Mouse (Mus musculus): Measurements from ENCODE around the gene Depp1.

Depp1 gene

DNA sequence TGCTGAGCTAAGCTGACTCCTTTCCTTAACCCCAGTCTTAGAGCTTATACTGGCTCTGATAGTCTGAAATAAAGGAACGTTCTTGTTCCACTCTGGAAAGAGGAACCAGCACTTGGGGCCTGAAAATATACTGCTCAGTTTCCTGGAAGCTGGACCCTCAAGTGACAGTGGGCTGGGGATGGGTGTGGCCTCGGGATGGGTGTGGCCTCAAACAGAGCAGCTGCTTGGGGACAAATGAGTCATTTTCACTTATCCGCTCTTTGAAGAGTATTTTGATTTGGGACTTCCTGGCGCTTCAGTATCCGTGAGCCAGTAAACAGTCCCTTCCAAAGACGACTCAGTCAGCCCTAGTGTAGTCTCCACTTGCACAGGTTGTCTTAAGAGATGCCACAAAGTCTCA is 31.9 kb downstream of the Depp1 start:
- no peak for DNase-seq (ENCODE audit: low spot score in 2 of 2)

DNA sequence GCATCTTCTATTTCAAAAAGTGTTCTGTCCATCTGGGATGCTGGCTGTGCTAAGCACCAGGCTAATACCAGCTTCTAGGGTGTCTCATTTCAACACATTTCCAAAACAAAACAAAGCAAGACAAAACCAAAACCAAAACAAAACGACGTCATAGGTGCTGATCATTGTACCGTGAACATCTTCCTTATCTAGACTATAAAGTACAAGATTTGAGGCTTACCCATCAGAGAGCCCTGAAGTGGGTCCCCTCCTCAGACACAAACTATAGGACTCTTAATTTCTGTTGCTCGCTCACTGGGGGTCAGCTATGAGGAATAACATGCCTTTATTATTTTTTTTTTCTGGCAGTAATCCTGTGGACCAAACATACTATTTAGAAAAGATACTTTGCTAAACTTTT is 43.2 kb downstream of the Depp1 start:
- no peak for DNase-seq (ENCODE audit: low spot score in 2 of 2)

DNA sequence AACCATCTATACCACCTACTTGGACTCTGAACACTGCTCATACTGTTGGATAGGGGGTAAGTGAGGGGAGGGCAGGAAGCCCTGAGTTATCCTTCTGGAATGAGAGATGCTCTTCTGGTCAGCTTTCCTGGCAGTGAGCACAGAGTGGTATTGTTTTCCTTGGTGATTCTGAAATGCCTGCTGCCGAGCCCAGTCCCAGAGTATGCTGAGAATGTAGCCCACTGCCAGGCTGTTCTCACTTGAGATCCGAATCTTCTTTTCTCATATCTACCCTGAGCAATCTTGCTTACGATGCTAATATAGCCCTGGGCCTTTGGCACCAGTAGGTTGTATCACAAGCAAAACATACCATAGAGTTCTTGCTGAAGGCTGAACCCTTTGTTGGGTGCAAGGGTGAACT is 43.9 kb downstream of the Depp1 start:
- DNase-seq (ENCODE audit: low spot score in 2 of 2), result no peak

- DNase-seq (ENCODE audit: low spot score in 2 of 2), result no peak
These were observed 47.0 kb downstream of the Depp1 start for GRCm38 (mm10) chr6:116697413-116697812.

DNA sequence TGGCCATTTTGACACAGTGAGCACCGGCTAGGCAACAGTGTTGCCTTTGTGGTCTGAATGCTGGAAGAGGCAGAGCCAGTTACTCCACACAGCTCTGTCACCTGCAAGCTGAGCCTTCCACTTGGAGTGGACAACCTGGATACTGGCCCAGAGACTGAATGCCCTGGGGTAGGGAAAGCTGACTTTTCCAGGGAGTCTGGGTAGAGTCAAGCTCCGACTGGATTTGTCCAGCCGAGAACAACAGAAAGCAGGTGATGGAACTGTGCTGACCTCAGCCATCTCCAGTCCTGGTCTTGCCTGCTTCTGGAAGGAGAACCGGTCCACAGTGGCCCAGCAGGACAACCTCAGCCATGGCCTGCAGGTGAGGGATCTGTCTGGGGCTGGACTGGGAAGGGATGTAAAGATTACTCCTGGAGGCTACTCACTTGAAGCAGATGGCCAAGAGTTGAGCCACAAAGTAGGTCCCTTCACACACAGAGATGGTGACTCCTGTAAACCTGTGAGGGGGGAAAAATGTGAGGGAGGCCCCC is 47.6 kb downstream of the Depp1 start:
- no peak for DNase-seq (ENCODE audit: low spot score in 2 of 2)

DNA sequence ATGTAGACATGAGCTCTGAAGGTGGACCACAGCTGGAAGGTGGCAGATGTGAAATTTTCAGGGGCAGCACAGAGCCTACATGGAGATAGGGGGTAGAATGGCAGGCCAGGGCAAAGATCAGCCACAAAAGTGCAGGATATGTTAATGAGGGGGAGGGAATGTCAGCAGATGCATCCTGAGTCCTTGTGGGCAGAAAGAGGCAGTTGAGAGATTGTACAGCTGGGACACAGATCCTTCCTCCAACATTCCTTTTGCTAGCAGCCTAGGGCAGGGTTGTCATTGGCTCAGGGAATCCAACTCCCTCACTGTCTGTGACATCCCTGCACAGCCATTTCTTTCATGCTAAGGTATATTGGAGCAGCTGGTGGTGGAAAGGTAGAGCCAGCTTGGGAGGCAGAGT is 50.4 kb downstream of the Depp1 start:
- DNase-seq (ENCODE audit: low spot score in 2 of 2), result no peak

Data from thymus, postnatal 10 days (tissue).